Mouse (Mus musculus) naive thymus-derived CD4-positive, alpha-beta T cell, adult 2 months (primary cell): Measurements from ENCODE around the gene Rpsa.

Experiments
- DNase-seq: peaks from one replicate; pipeline ENCODE4 v3.0.0-alpha.2; 2011; ENCODE audit warnings: low read depth

Rpsa gene

DNA sequence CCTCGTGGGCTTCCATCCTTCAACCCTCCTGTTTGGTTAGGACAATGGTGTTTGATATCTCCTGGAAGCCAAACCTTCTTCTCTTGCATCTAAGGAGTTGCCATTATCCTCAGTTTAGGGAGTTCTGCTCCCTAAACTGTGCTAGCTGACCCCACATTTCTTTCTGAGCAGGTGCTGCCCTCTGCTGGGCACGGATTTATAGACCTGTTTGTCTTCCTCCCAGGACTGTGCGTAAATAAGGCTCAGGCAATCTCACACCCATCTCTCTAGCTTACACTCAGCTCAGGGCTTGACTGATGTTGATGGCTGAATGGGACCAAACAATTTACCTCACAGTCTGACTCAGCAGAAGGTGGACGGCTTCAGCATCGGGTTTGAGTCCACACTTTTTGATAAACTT lies 43.8 kb downstream of the Rpsa start:
- peak; percentile 68 for DNase-seq

GRCm38 (mm10) chr9:120174436-120175137 lies 47.1 kb downstream of the Rpsa start:
- DNase-seq = no peak

GRCm38 (mm10) chr9:120178813-120179212 lies 51.3 kb downstream of the Rpsa start:
- DNase-seq = no peak
